In the genomic region with DNA sequence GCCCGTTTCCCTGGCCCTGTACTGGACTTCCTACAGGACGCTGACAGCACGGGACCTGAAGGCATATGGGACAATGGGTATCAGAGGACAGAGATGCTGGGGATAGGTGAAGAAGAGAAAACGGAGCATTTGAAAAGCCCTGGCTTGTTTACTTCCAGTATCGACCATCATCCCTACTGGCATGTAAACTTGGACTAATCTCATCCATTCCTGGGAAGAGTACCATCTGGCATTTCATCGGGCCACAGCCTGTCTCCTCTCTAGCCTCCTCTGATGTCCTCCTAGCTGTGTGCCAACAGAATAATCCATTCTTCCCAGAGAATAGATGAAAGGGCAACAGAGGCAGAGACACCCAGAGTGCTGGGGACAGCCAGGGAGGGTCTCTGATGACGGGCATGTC, we compare ENCODE assay signal across 21 mouse cellular contexts. TPM values are rescaled to one million over a fixed set of nuclear protein-coding genes. Genes with fewer than 3 reads are reported as not detected.
DNase-seq lines count a peak whose midpoint lies in the region; ATAC-seq and TF ChIP-seq lines count a peak whose summit lies in the region.
"Had no signal": no experiment of that assay in that cellular context is flagged by ENCODE, and none has a peak within 500 bp of the region (broad histone marks: within the 10 kb centered on the region; RNA-seq: fewer than 3 reads in every experiment).

No protein-coding gene starts in this region.

- 0 out of 2 replicates have a peak overlapping the region, but pooled peaks have one; percentile 8 for H3K27ac ChIP-seq in forebrain, embryonic 15.5 days (replicated peaks)
- H3K27ac ChIP-seq in forebrain, embryonic 14.5 days (ENCODE audit: low read depth, low read length), result no peak overlapping the region
- H3K27ac ChIP-seq in liver, embryonic 12.5 days, result 0 out of 2 replicates have a peak overlapping the region, but pooled peaks have one; percentile 37
- no peak overlapping the region for H3K27ac ChIP-seq in liver, embryonic 11.5 days (ENCODE audit: low read depth, low read length)
- H3K27ac ChIP-seq in hindbrain, postnatal 0 days, result peak overlapping the region; percentile 54
- H3K27ac ChIP-seq: limb, embryonic 12.5 days; midbrain, embryonic 13.5 days had no signal

- no peak overlapping the region for H3K4me2 ChIP-seq in forebrain, embryonic 15.5 days (replicated peaks)
- no peak overlapping the region for H3K4me2 ChIP-seq in forebrain, embryonic 14.5 days (ENCODE audit: low read length)
- no peak overlapping the region for H3K4me2 ChIP-seq in liver, embryonic 12.5 days
- H3K4me2 ChIP-seq in liver, embryonic 11.5 days, result no peak overlapping the region
- H3K4me2 ChIP-seq in hindbrain, postnatal 0 days (ENCODE audit: low read depth, low read length), result no peak overlapping the region
- H3K4me2 ChIP-seq: embryonic facial prominence, embryonic 15.5 days; heart, embryonic 13.5 days; limb, embryonic 12.5 days; midbrain, embryonic 13.5 days had no signal

- no peaks in the 10 kb centered on the region for H3K9me3 ChIP-seq in forebrain, embryonic 15.5 days
- H3K9me3 ChIP-seq in forebrain, embryonic 14.5 days (replicated peaks; ENCODE audit: control insufficient read depth, low read length), result no peaks in the 10 kb centered on the region
- H3K9me3 ChIP-seq in liver, embryonic 12.5 days (replicated peaks), result no peaks in the 10 kb centered on the region
- H3K9me3 ChIP-seq in liver, embryonic 11.5 days (ENCODE audit: control insufficient read depth, low read length), result no peaks in the 10 kb centered on the region
- no peaks in the 10 kb centered on the region for H3K9me3 ChIP-seq in hindbrain, postnatal 0 days (ENCODE audit: low read length)
- H3K9me3 ChIP-seq: embryonic facial prominence, embryonic 15.5 days; heart, embryonic 13.5 days; limb, embryonic 12.5 days; midbrain, embryonic 13.5 days had no signal

- no peak for DNase-seq in forebrain, embryonic 14.5 days (ENCODE audit: low spot score)
- no peak for DNase-seq in liver, embryonic 11.5 days (ENCODE audit: low spot score)
- peak; percentile 72 for DNase-seq in cerebellum, adult 8-10 months
- peak; percentile 52 for DNase-seq in hindbrain, postnatal 0 days (ENCODE audit: low spot score)
- DNase-seq in lung, postnatal 36 days, result no peak
- DNase-seq in right cerebral cortex, postnatal 25 days, result no peak
- DNase-seq: adrenal gland, postnatal 25 days; embryo, embryonic 11 days; forebrain, postnatal 0 days; heart, adult 11 months; heart, postnatal 4 days; kidney, adult 11 months; kidney, postnatal 14 days; lung, postnatal 4 days had no signal

- no peaks in the 10 kb centered on the region for H3K27me3 ChIP-seq in forebrain, embryonic 15.5 days
- no peaks in the 10 kb centered on the region for H3K27me3 ChIP-seq in forebrain, embryonic 14.5 days (replicated peaks; ENCODE audit: control insufficient read depth, insufficient read depth, low read length)
- peaks cover 13% of the 10 kb centered on the region; the same call in 1 of the 2 replicates for H3K27me3 ChIP-seq in liver, embryonic 12.5 days (replicated peaks)
- 0 out of 2 replicates have a peak, but pooled peaks cover 2% of the 10 kb centered on the region for H3K27me3 ChIP-seq in liver, embryonic 11.5 days (replicated peaks; ENCODE audit: control insufficient read depth, insufficient read depth, low read length)
- H3K27me3 ChIP-seq in hindbrain, postnatal 0 days (ENCODE audit: insufficient read depth, low read length), result no peaks in the 10 kb centered on the region
- H3K27me3 ChIP-seq: embryonic facial prominence, embryonic 15.5 days; heart, embryonic 13.5 days; Patski had no signal

- no peak for TF ChIP-seq CTCF in hindbrain, postnatal 0 days (IDR thresholded peaks at IDR 0.05; ENCODE audit: low read depth)

- no peak overlapping the region for H3K9ac ChIP-seq in forebrain, embryonic 15.5 days (replicated peaks)
- H3K9ac ChIP-seq in forebrain, embryonic 14.5 days (ENCODE audit: low read length), result no peak overlapping the region
- no peak overlapping the region for H3K9ac ChIP-seq in liver, embryonic 12.5 days
- no peak overlapping the region for H3K9ac ChIP-seq in liver, embryonic 11.5 days (ENCODE audit: low read depth, low read length)
- H3K9ac ChIP-seq in hindbrain, postnatal 0 days (replicated peaks; ENCODE audit: low read length), result no peak overlapping the region
- H3K9ac ChIP-seq: embryonic facial prominence, embryonic 15.5 days; forebrain, postnatal 0 days; heart, embryonic 13.5 days; limb, embryonic 12.5 days; midbrain, embryonic 13.5 days had no signal

- no peak overlapping the region for H3K4me3 ChIP-seq in forebrain, embryonic 15.5 days
- H3K4me3 ChIP-seq in forebrain, embryonic 14.5 days (ENCODE audit: low read depth, low read length), result no peak overlapping the region
- H3K4me3 ChIP-seq in liver, embryonic 12.5 days, result no peak overlapping the region
- no peak overlapping the region for H3K4me3 ChIP-seq in liver, embryonic 11.5 days (ENCODE audit: low read depth, low read length)
- no peak overlapping the region for H3K4me3 ChIP-seq in hindbrain, postnatal 0 days (ENCODE audit: low read length)
- H3K4me3 ChIP-seq: embryonic facial prominence, embryonic 15.5 days; heart, embryonic 13.5 days; limb, embryonic 12.5 days; midbrain, embryonic 13.5 days had no signal

- ATAC-seq in forebrain, embryonic 15.5 days (replicated peaks), result no peak
- ATAC-seq in forebrain, embryonic 14.5 days, result no peak
- ATAC-seq in liver, embryonic 12.5 days, result no peak
- no peak for ATAC-seq in liver, embryonic 11.5 days (replicated peaks; ENCODE audit: low FRiP score)
- no peak for ATAC-seq in hindbrain, postnatal 0 days
- ATAC-seq: forebrain, postnatal 0 days; midbrain, embryonic 13.5 days; Patski had no signal

- 64% methylated on average over 7 of the region's 7 CpGs for WGBS in forebrain, embryonic 15.5 days
- 69% methylated on average over 7 of the region's 7 CpGs for WGBS in forebrain, embryonic 14.5 days
- 70% methylated on average over 7 of the region's 7 CpGs for WGBS in liver, embryonic 12.5 days (ENCODE audit: insufficient replicate concordance)
- WGBS in liver, embryonic 11.5 days, result 77% methylated on average over 7 of the region's 7 CpGs
- 64% methylated on average over 7 of the region's 7 CpGs for WGBS in hindbrain, postnatal 0 days

- no peaks in the 10 kb centered on the region for H3K36me3 ChIP-seq in forebrain, embryonic 15.5 days
- no peaks in the 10 kb centered on the region for H3K36me3 ChIP-seq in forebrain, embryonic 14.5 days (ENCODE audit: control insufficient read depth, insufficient read depth, low read length)
- no peaks in the 10 kb centered on the region for H3K36me3 ChIP-seq in liver, embryonic 12.5 days
- H3K36me3 ChIP-seq in liver, embryonic 11.5 days (ENCODE audit: control insufficient read depth, insufficient read depth, low read length), result no peaks in the 10 kb centered on the region
- no peaks in the 10 kb centered on the region for H3K36me3 ChIP-seq in hindbrain, postnatal 0 days (ENCODE audit: insufficient read depth, low read length)
- H3K36me3 ChIP-seq: embryonic facial prominence, embryonic 15.5 days; heart, embryonic 13.5 days; limb, embryonic 12.5 days; midbrain, embryonic 13.5 days had no signal

- peaks cover 61% of the 10 kb centered on the region for H3K4me1 ChIP-seq in forebrain, embryonic 15.5 days
- peaks cover 28% of the 10 kb centered on the region for H3K4me1 ChIP-seq in forebrain, embryonic 14.5 days (ENCODE audit: control insufficient read depth, insufficient read depth, low read length)
- H3K4me1 ChIP-seq in liver, embryonic 12.5 days, result peaks cover 61% of the 10 kb centered on the region
- H3K4me1 ChIP-seq in liver, embryonic 11.5 days (replicated peaks; ENCODE audit: control insufficient read depth, insufficient read depth, low read length), result peaks cover 34% of the 10 kb centered on the region
- peaks cover 37% of the 10 kb centered on the region for H3K4me1 ChIP-seq in hindbrain, postnatal 0 days (ENCODE audit: insufficient read depth, low read length)

RNA-seq across cellular contexts. Expression of gene Irf2bpl, which starts 31.0 kb away (rescaled TPM):
- polyA plus RNA-seq in forebrain, embryonic 15.5 days (2015; fragmentation: Nextera tagmentation; extraction: Ambion mirVana), result 94.9 and 95.8 TPM in 2 replicates
- polyA plus RNA-seq in forebrain, embryonic 14.5 days (2014; fragmentation: Nextera tagmentation; extraction: Ambion mirVana), result 41.4 and 56.5 TPM in 2 replicates
- polyA plus RNA-seq in liver, embryonic 12.5 days (2016; fragmentation: Nextera tagmentation; extraction: Ambion mirVana), result 6.7 and 7.7 TPM in 2 replicates
- 9.7 and 9.8 TPM in 2 replicates for polyA plus RNA-seq in liver, embryonic 11.5 days (2014; fragmentation: Nextera tagmentation; extraction: Ambion mirVana)
- 146 and 159 TPM in 2 replicates for total RNA-seq in hindbrain, postnatal 0 days (2014; rRNA removed)
- polyA plus RNA-seq in hindbrain, postnatal 0 days (2015; fragmentation: Nextera tagmentation; extraction: Ambion mirVana), result 59.4 and 66.9 TPM in 2 replicates

RNA-seq across cellular contexts. Expression of gene Cipc, which starts 31.2 kb away (rescaled TPM):
- polyA plus RNA-seq in forebrain, embryonic 15.5 days (2015; fragmentation: Nextera tagmentation; extraction: Ambion mirVana), result 53.6 and 55.3 TPM in 2 replicates
- 47.5 and 57.0 TPM in 2 replicates for polyA plus RNA-seq in forebrain, embryonic 14.5 days (2014; fragmentation: Nextera tagmentation; extraction: Ambion mirVana)
- 18.0 and 19.2 TPM in 2 replicates for polyA plus RNA-seq in liver, embryonic 12.5 days (2016; fragmentation: Nextera tagmentation; extraction: Ambion mirVana)
- 23.8 and 28.1 TPM in 2 replicates for polyA plus RNA-seq in liver, embryonic 11.5 days (2014; fragmentation: Nextera tagmentation; extraction: Ambion mirVana)
- 51.1 and 55.6 TPM in 2 replicates for total RNA-seq in hindbrain, postnatal 0 days (2014; rRNA removed)
- 27.6 and 29.6 TPM in 2 replicates for polyA plus RNA-seq in hindbrain, postnatal 0 days (2015; fragmentation: Nextera tagmentation; extraction: Ambion mirVana)

Comparison
In these comparisons a context has a peak if more than half of its experiments do, and no peak if none do; other contexts are left out.
1. H3K27ac ChIP-seq: peak in forebrain, embryonic 15.5 days (single experiment), liver, embryonic 12.5 days (single experiment) and hindbrain, postnatal 0 days (single experiment); none in forebrain, embryonic 14.5 days (single experiment) and liver, embryonic 11.5 days (single experiment).
2. DNase-seq: peak in cerebellum, adult 8-10 months (single experiment) and hindbrain, postnatal 0 days (single experiment); none in forebrain, embryonic 14.5 days (single experiment), liver, embryonic 11.5 days (single experiment), lung, postnatal 36 days (single experiment) and right cerebral cortex, postnatal 25 days (single experiment).